Mouse (Mus musculus): ENCODE measurements around the gene 4933430I17Rik.

4933430I17Rik gene

GRCm38 (mm10) chr4:62505991-62506390, 19.2 kb upstream of the 4933430I17Rik start:
- DNase-seq, result no peak

- DNase-seq, result peak; percentile 69
Measured at GRCm38 (mm10) chr4:62506798-62507197, 18.4 kb upstream of the 4933430I17Rik start.

GRCm38 (mm10) chr4:62508839-62509238, 16.3 kb upstream of the 4933430I17Rik start:
- no peak for DNase-seq

GRCm38 (mm10) chr4:62509946-62510345, 15.2 kb upstream of the 4933430I17Rik start:
- no peak for DNase-seq

GRCm38 (mm10) chr4:62513998-62514506, 11.1 kb upstream of the 4933430I17Rik start:
- DNase-seq, result no peak

- DNase-seq, result no peak
Measured at GRCm38 (mm10) chr4:62514995-62515394, 10.2 kb upstream of the 4933430I17Rik start.

- DNase-seq, result no peak
Measured at GRCm38 (mm10) chr4:62515490-62515889, 9.7 kb upstream of the 4933430I17Rik start.

GRCm38 (mm10) chr4:62516079-62516478, 9.1 kb upstream of the 4933430I17Rik start:
- DNase-seq, result no peak

- DNase-seq, result no peak
Measured at GRCm38 (mm10) chr4:62516579-62516978, 8.6 kb upstream of the 4933430I17Rik start.

GRCm38 (mm10) chr4:62517046-62517445, 8.1 kb upstream of the 4933430I17Rik start:
- no peak for DNase-seq

GRCm38 (mm10) chr4:62517538-62518415, 7.4 kb upstream of the 4933430I17Rik start:
- DNase-seq, result no peak

GRCm38 (mm10) chr4:62518416-62519121, 6.6 kb upstream of the 4933430I17Rik start:
- DNase-seq, result peak; percentile 44

- no peak for DNase-seq
Measured at GRCm38 (mm10) chr4:62519122-62519848, 5.9 kb upstream of the 4933430I17Rik start.

- peak; percentile 82 for DNase-seq
Measured at GRCm38 (mm10) chr4:62519849-62520233, 5.3 kb upstream of the 4933430I17Rik start, which contains the start of gene Alad. Gene Alad (minus strand): TSS chr4:62519918.

- no peak for DNase-seq
Measured at GRCm38 (mm10) chr4:62520892-62521400, 4.2 kb upstream of the 4933430I17Rik start.

- no peak for DNase-seq
Measured at GRCm38 (mm10) chr4:62525489-62525811, 281 bp downstream of the 4933430I17Rik start.

- DNase-seq, result no peak
Measured at GRCm38 (mm10) chr4:62526256-62526655, 1.1 kb downstream of the 4933430I17Rik start.

- no peak for DNase-seq
Measured at GRCm38 (mm10) chr4:62527655-62528054, 2.5 kb downstream of the 4933430I17Rik start.

- no peak for DNase-seq
Measured at GRCm38 (mm10) chr4:62533729-62534128, 8.6 kb downstream of the 4933430I17Rik start.

GRCm38 (mm10) chr4:62541802-62542201, 16.6 kb downstream of the 4933430I17Rik start:
- no peak for DNase-seq

- DNase-seq, result no peak
Measured at GRCm38 (mm10) chr4:62543782-62544181, 18.6 kb downstream of the 4933430I17Rik start.

- DNase-seq, result no peak
Measured at GRCm38 (mm10) chr4:62544801-62545200, 19.6 kb downstream of the 4933430I17Rik start.

- DNase-seq, result peak; percentile 66
Measured at GRCm38 (mm10) chr4:62551966-62552365, 26.8 kb downstream of the 4933430I17Rik start.
